Mouse (Mus musculus) heart, postnatal 0 days (tissue): Measurements from ENCODE around the gene Slc38a2. TPM values are rescaled to one million over a fixed set of nuclear protein-coding genes. Genes with fewer than 3 reads are reported as not detected.

Source experiments
- ATAC-seq: fragments of 200-750 bp; cut with Nextera tagmentation; 2 replicates; pipeline ENCODE4 v1.8.0; 2017; ENCODE audit warnings: low read depth, moderate number of reproducible peaks, moderate library complexity; ENCODE audit not compliant: insufficient read depth
- DNase-seq: peaks from one replicate; pipeline ENCODE4 v3.0.0-alpha.2; 2016; ENCODE audit warnings: low spot score
- H3K27ac ChIP-seq: fragments of 300-500 bp; sonication (generic); 2 replicates; pipeline ENCODE4 v1.5.1; 2014; ENCODE audit warnings: low read depth, mild to moderate bottlenecking
- H3K27me3 ChIP-seq: fragments of 300-500 bp; sonication (generic); 2 replicates; pipeline ENCODE4 v1.6.1; 2014; ENCODE audit warnings: low read length, mixed read lengths; ENCODE audit not compliant: control insufficient read depth, insufficient read depth
- H3K36me3 ChIP-seq: fragments of 300-500 bp; sonication (generic); replicated peaks from 2 replicates; pipeline ENCODE4 v1.6.1; 2014; ENCODE audit warnings: low read length, mixed read lengths; ENCODE audit not compliant: control insufficient read depth, insufficient read depth
- H3K4me1 ChIP-seq: fragments of 300-500 bp; sonication (generic); 2 replicates; pipeline ENCODE4 v1.6.1; 2014; ENCODE audit warnings: antibody characterized with exemption; ENCODE audit not compliant: control insufficient read depth, insufficient read depth
- H3K4me2 ChIP-seq: fragments of 300-500 bp; sonication (generic); 2 replicates; pipeline ENCODE4 v1.6.1; 2014; ENCODE audit warnings: low read depth, mild to moderate bottlenecking, low read length, moderate library complexity
- H3K4me3 ChIP-seq: fragments of 300-500 bp; sonication (generic); 2 replicates; pipeline ENCODE4 v1.5.1; 2014; ENCODE audit warnings: low read depth, low read length
- H3K9ac ChIP-seq: fragments of 300-500 bp; sonication (generic); replicated peaks from 2 replicates; pipeline ENCODE4 v1.6.1; 2014; ENCODE audit warnings: low read depth, low read length, mixed read lengths
- H3K9me3 ChIP-seq: fragments of 300-500 bp; sonication (generic); replicated peaks from 2 replicates; pipeline ENCODE4 v1.6.1; 2016; ENCODE audit warnings: low read length; ENCODE audit not compliant: control insufficient read depth
- CTCF ChIP-seq: IDR thresholded peaks from 2 replicates; pipeline ENCODE4 v1.5.1; 2016; ENCODE audit warnings: antibody characterized with exemption, control low read depth, low read depth
- EP300 ChIP-seq: IDR thresholded peaks from 2 replicates; pipeline ENCODE4 v1.6.1; 2016; ENCODE audit warnings: antibody characterized with exemption, low read depth
- WGBS: fragments of 180-500 bp; shearing (Covaris S2); extraction: QIAGEN DNeasy Blood & Tissue Kit; methylation state at CpG from one replicate; pipeline ENCODE4 v1.1.7; 2014; 5-methylcytosine and 5-hydroxymethylcytosine counted together
- polyA plus RNA-seq: library from polyadenylated mRNA; unstranded; fragments of >200 nt; fragmentation: Nextera tagmentation; extraction: Ambion mirVana; gene quantifications from 2 replicates; pipeline ENCODE4 v1.2.1, GENCODE M21; 2015
- total RNA-seq: library from RNA; depleted of rRNA; stranded (reverse); fragments of >200 nt; gene quantifications from 2 replicates; pipeline ENCODE4 v1.2.3, GENCODE M21; 2014; ENCODE audit warnings: low replicate concordance; rRNA removed

Slc38a2 gene
- total and polyA plus RNA-seq, 2 experiments from 2014 or later = 144 to 225 TPM

GRCm38 (mm10) chr15:96639630-96640029 is 59.9 kb downstream of the Slc38a2 start:
- 53% methylated on average over 8 of the region's 8 CpGs for WGBS
- Histone ChIP-seq H3K9ac (no peak overlapping the region), H3K9me3 (no peaks in the 10 kb centered on the region), H3K4me3 (no peak overlapping the region), H3K4me1 (peaks cover 15% of the 10 kb centered on the region), H3K27me3 (no peaks in the 10 kb centered on the region), H3K36me3 (no peaks in the 10 kb centered on the region; the same call in 1 of the 2 replicates), H3K27ac (0 out of 2 replicates have a peak overlapping the region, but pooled peaks have one; percentile 19), H3K4me2 (peak overlapping the region; percentile 80; the same call in 1 of the 2 replicates)
- DNase-seq (no peak), ATAC-seq (no peak)
- TF ChIP-seq CTCF (no peak), EP300 (no peak)

- 71% methylated on average over 2 of the region's 2 CpGs for whole genome bisulfite sequencing
- H3K4me1 ChIP-seq = peaks cover 15% of the 10 kb centered on the region
- no peak overlapping the region for H3K4me2 ChIP-seq
Observed at GRCm38 (mm10) chr15:96638656-96639055, 60.9 kb downstream of the Slc38a2 start.

GRCm38 (mm10) chr15:96638173-96638572 is 61.4 kb downstream of the Slc38a2 start:
- Histone ChIP-seq H3K36me3 (no peaks in the 10 kb centered on the region; the same call in 1 of the 2 replicates), H3K4me2 (peak overlapping the region; percentile 11; the same call in 1 of the 2 replicates), H3K27me3 (no peaks in the 10 kb centered on the region), H3K27ac (0 out of 2 replicates have a peak overlapping the region, but pooled peaks have one; percentile 9), H3K9ac (no peak overlapping the region), H3K9me3 (no peaks in the 10 kb centered on the region), H3K4me1 (peaks cover 15% of the 10 kb centered on the region), H3K4me3 (no peak overlapping the region)
- DNase-seq (no peak), ATAC-seq (no peak)
- WGBS = 53% methylated on average over 10 of the region's 10 CpGs
- TF ChIP-seq EP300 = no peak
- TF ChIP-seq CTCF = no peak

More at GRCm38 (mm10) chr15:96638656-96639055, 60.9 kb downstream of the Slc38a2 start:
- Histone ChIP-seq H3K4me3 (no peak overlapping the region), H3K9me3 (no peaks in the 10 kb centered on the region), H3K27me3 (no peaks in the 10 kb centered on the region), H3K36me3 (no peaks in the 10 kb centered on the region; the same call in 1 of the 2 replicates), H3K9ac (no peak overlapping the region), H3K27ac (0 out of 2 replicates have a peak overlapping the region, but pooled peaks have one; percentile 9)
- no peak for TF ChIP-seq CTCF
- no peak for TF ChIP-seq EP300
- no peak for DNase-seq
- no peak for ATAC-seq

Other genes with a start within 250 kb of the Slc38a2 start
- 23.7 and 24.2 TPM in 2 replicates for gene Scaf11, start 238.9 kb downstream of the Slc38a2 start, total RNA-seq
- 36.8 and 40.8 TPM in 2 replicates for gene Scaf11, start 238.9 kb downstream of the Slc38a2 start, polyA plus RNA-seq
- gene Slc38a1, start 56.8 kb downstream of the Slc38a2 start, total RNA-seq = 52.4 and 57.8 TPM in 2 replicates
- gene Slc38a1, start 56.8 kb downstream of the Slc38a2 start, polyA plus RNA-seq = 43.6 and 56.7 TPM in 2 replicates